Mouse (Mus musculus) megakaryocyte, embryonic 14.5 days (primary cell): ENCODE results near the gene Zfp292.

Source experiments
- FLI1 ChIP-seq: IDR thresholded peaks from 2 replicates; pipeline ENCODE4 v1.6.1; 2012; ENCODE audit warnings: low read length, inconsistent platforms, mixed read lengths
- GATA1 ChIP-seq: IDR thresholded peaks from 3 replicates; pipeline ENCODE4 v1.6.1; 2012; ENCODE audit warnings: mixed read lengths, low read length, inconsistent platforms, borderline replicate concordance

DNA sequence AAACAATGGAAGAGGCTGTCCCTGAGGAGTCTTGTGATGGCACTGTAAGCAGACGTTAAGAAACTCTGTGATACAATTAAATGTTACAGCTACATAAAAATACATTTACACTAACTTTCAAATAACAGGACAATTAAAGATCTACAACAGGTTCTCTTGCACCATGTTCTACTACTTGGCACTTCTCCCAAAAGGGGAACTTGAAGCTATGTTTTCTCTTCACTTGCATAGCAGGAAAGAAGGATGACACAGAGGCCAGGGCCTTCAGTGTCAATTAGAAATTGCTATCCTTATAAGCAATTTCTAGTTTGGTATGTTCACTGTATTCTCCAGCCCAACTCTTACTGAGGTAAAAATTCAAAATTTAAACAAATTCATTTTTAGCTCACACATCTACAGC lies 8.5 kb downstream of the Zfp292 start:
- TF ChIP-seq FLI1 (no peak), GATA1 (no peak)
